Mouse (Mus musculus) frontal cortex, adult (tissue): ENCODE measurements at regions not wholly inside any gene's neighbourhood (a gene's known extent, or its start where the extent isn't known, plus 50 kb on each side); places are given as distances from the start of the nearest gene placed in this dataset.

ENCODE experiments used
- ATAC-seq: cut with Nextera tagmentation; 2 replicates; pipeline ENCODE4 v1.9.2; 2017; ENCODE audit warnings: mild to moderate bottlenecking, moderate library complexity, mixed read lengths; ENCODE audit not compliant: low TSS enrichment

GRCm38 (mm10) chrX:99340223-99340622, 130.8 kb downstream of the Pja1 start:
- ATAC-seq = no peak

GRCm38 (mm10) chrX:99339081-99339876, 131.8 kb downstream of the Pja1 start:
- no peak for ATAC-seq

GRCm38 (mm10) chrX:99336616-99337553, 134.2 kb downstream of the Pja1 start:
- ATAC-seq = no peak

- no peak for ATAC-seq
Observed at GRCm38 (mm10) chrX:99335886-99336589, 135.0 kb downstream of the Pja1 start.

GRCm38 (mm10) chrX:99332457-99332770, 138.7 kb downstream of the Pja1 start:
- no peak for ATAC-seq

- ATAC-seq = no peak
Observed at GRCm38 (mm10) chrX:99331764-99332456, 139.2 kb downstream of the Pja1 start.

GRCm38 (mm10) chrX:99330386-99330785, 140.7 kb downstream of the Pja1 start:
- ATAC-seq = no peak

GRCm38 (mm10) chrX:99328576-99328975, 142.5 kb downstream of the Pja1 start:
- no peak for ATAC-seq

GRCm38 (mm10) chrX:99326167-99326566, 144.9 kb downstream of the Pja1 start:
- no peak for ATAC-seq

GRCm38 (mm10) chrX:99325460-99325859, 145.6 kb downstream of the Pja1 start:
- ATAC-seq = no peak

GRCm38 (mm10) chrX:99324546-99325170, 146.4 kb downstream of the Pja1 start:
- no peak for ATAC-seq

- no peak for ATAC-seq
Observed at GRCm38 (mm10) chrX:99319791-99320190, 151.3 kb downstream of the Pja1 start.

GRCm38 (mm10) chrX:99319163-99319562, 151.9 kb downstream of the Pja1 start:
- ATAC-seq = no peak

- no peak for ATAC-seq
Observed at GRCm38 (mm10) chrX:99318141-99318540, 152.9 kb downstream of the Pja1 start.

GRCm38 (mm10) chrX:99317736-99318135, 153.3 kb downstream of the Pja1 start:
- no peak for ATAC-seq

GRCm38 (mm10) chrX:99316410-99317056, 154.5 kb downstream of the Pja1 start:
- ATAC-seq = no peak

- no peak for ATAC-seq
Observed at GRCm38 (mm10) chrX:99299110-99299509, 163.2 kb downstream of the Efnb1 start.

- no peak for ATAC-seq
Observed at GRCm38 (mm10) chrX:99294726-99295125, 158.8 kb downstream of the Efnb1 start.

GRCm38 (mm10) chrX:99293967-99294366, 158.0 kb downstream of the Efnb1 start:
- no peak for ATAC-seq

GRCm38 (mm10) chrX:99292758-99293157, 156.8 kb downstream of the Efnb1 start:
- no peak for ATAC-seq

- no peak for ATAC-seq
Observed at GRCm38 (mm10) chrX:99291965-99292364, 156.0 kb downstream of the Efnb1 start.
